Mouse (Mus musculus): ENCODE results near the gene Cox4i2.

The Cox4i2 gene

GRCm38 (mm10) chr2:152804408-152805110 is 50.6 kb downstream of the Cox4i2 start:
- peak; percentile 91 for DNase-seq

DNA sequence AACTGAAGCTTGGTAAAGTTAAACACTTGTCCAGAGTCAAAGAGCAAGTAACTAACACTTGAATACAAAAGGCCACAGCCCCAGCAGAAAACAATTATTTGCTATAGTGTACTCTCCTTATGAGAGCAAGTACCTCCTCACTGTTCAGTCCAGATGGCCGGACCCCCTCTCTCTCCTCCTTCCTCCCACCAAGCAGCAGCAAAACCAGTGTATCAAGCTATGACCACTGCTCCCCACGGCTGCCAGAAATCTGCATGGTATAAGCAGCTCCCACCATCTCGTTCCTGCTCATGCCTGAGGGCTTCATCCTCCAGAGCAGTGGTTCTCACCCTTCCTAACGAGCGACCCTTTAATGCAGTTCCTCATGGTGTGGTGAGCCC is 51.1 kb downstream of the Cox4i2 start:
- DNase-seq: no peak

GRCm38 (mm10) chr2:152806037-152806436 is 52.1 kb downstream of the Cox4i2 start:
- DNase-seq: no peak

GRCm38 (mm10) chr2:152808178-152808577 is 54.2 kb downstream of the Cox4i2 start:
- no peak for DNase-seq

DNA sequence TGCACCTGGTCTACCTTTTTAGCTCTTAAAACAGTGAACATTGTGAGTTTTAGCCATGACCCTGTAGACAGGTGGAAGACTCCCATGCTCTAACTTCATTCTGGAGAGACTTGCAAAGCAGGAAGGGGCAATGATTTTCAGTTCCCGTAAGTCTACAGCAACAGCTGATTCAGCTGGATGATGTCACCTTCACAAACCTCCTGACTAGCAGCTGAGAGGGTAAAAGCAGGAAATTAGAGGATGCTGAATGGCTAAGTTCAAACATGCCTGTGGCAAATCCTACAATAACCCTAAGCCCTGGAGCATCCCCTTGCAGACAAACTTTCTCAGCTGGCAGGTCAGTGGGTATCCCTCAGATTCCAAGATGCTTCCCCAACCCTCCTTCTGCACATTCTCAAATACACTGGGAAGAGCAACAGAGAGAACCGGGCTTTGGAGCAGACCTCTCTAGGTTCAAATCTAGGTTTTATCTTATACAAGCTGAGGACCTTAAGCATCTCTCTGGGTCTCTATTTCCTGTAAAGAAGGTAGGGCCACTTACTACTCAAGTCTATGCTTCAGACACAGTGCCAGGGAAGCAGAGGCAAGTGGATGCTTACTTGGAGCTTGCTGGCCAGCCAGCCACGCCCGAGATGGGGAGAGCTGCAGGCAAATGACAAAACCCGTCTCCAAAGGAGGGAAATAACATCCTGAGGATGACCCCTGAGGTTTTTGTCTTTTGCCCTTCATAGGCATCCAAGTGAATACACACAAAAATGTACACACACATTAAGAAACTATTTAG is 56.4 kb downstream of the Cox4i2 start:
- no peak for DNase-seq

DNA sequence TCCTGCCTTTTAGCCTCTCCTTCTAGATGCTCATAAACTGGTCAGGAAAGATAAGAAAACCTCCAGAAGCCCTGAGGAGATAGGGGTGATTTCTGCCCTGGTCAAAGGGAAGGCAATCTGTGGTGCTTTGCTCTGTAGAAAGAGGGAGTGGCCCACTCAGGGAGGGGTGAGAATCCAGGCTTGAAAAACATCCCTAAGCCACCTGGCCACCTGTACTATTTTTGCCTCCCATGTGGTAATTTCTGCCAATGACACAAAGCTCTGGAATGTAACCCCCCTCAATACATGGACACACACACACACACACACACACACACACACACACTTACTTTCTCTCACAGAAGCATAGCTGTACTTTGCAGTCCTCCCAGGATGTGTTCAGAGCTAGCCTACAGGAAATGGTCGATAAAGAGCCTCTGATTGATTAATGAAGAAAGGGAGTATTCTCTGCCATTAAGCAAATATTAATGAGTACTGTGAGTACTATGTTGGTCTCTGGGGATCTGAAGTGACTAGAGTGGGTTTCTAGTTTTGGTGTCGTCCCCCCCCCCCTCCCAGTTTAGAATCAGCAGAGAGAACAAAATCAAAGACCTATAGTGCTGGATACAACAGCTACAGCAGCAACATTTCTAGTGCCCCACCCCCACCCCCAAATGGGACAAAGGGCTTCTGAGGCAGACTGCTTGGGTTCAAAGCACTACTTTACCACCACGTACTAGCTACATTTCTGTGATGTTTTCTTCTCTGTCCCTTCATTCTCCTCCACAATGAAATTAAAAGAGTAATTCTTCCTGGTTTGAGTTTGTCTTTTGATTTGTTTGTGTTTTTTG is 57.6 kb downstream of the Cox4i2 start:
- DNase-seq: no peak

DNA sequence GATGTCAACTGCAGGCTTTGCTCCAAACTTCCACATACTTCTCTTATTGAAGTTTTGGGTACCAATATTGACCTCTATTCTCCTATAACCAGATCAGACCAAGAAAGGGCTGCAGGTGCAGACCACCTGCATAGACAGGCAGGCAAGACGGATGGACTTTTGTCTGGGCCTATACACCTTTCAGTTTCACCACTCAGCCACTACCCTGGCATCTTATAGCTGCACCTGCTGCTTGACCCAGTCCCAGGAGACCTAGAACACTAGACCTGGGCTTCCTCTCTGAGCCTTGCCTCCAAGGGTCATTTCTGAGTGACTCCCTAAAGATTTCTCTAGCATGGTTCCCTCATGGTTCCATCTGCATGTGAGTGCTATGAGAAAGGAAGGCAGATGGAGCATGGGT is 59.3 kb downstream of the Cox4i2 start:
- DNase-seq: no peak

GRCm38 (mm10) chr2:152814213-152814874 is 60.4 kb downstream of the Cox4i2 start:
- no peak for DNase-seq

Measured in cerebellum, adult 8-10 months (tissue).